Mouse (Mus musculus) thymus, adult 2 months (tissue): Measurements from ENCODE around the gene Thy1.

ENCODE experiments used
- CTCF ChIP-seq: fragments of 200-500 bp; IDR thresholded peaks from 2 replicates; pipeline ENCODE4 v1.5.1; 2012; ENCODE audit warnings: mild to moderate bottlenecking, control low read depth, low read length, moderate library complexity, borderline replicate concordance; ENCODE audit not compliant: control insufficient read depth, poor library complexity, insufficient read depth; ENCODE audit errors: extremely low read depth
- POLR2A ChIP-seq: fragments of 200-500 bp; IDR thresholded peaks from 2 replicates; pipeline ENCODE4 v1.6.1; 2012; ENCODE audit warnings: mild to moderate bottlenecking, low read length, control low read depth, moderate library complexity; ENCODE audit not compliant: control insufficient read depth, poor library complexity, insufficient read depth; ENCODE audit errors: extremely low read depth

- TF ChIP-seq POLR2A (no peak), CTCF (no peak)
These were observed 45.5 kb upstream of the Thy1 start for GRCm38 (mm10) chr9:43997681-43998080.
